Mouse (Mus musculus) testis, postnatal 14 days (tissue): ENCODE measurements around the gene Adam21.
"Not testable (repeated sequence)": the region's sequence is repeated elsewhere in the genome, so short reads cannot be mapped to it uniquely, and the experiment has no call there.

ENCODE experiments used
- DNase-seq: peaks from one replicate; pipeline ENCODE4 v3.0.0; 2021; ENCODE audit warnings: low spot score

Gene Adam21

DNA sequence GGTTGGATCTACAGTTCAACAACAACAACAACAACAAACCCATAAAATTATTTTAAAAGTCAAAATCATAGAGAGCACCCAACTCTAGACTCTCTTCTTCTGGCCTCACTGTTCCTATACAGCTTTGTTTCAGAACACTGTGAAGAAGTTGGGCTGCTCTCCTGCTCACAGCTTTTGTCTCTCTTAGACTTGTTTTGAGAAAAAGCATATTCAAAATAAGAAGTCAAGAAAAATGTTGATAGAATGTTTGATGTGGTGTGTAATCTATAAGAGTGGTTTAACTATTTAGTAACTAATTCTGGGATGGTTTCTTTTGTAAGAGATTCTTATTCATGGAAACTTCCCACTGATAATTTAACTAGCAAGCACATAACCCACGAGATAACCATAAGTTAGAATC, at the start of gene Adam21:
Adam21 (minus strand) TSS at position 101 of the 400 bp plus-strand sequence.
- DNase-seq: no peak

DNA sequence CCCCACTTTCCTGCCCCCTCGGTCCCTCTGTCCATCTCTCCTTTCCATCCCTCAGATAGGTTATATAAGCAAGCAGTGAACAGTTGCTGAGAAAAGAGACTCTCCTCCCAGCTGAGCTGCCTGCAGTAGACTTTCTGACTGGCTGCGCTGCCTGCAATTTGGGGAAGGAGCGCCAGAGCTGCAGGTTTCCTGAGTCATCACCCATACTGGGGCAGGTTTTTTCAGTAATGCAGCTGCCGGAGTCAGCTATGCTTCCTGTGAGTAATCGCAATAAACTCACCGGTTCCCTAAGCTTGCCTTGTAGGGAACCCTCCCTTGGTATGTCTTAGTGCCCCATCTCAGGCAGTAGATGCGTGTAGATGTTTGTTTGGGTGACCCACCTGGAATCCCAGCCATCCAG, 48.7 kb upstream of the Adam21 start:
- no peak for DNase-seq

- no peak for DNase-seq
Measured at GRCm38 (mm10) chr12:81615807-81616206, 47.5 kb upstream of the Adam21 start.

GRCm38 (mm10) chr12:81609445-81609844, 41.2 kb upstream of the Adam21 start:
- no peak for DNase-seq

GRCm38 (mm10) chr12:81604995-81605784, 36.9 kb upstream of the Adam21 start:
- DNase-seq: no peak

- no peak for DNase-seq
Measured at GRCm38 (mm10) chr12:81596547-81597262, 28.4 kb upstream of the Adam21 start.

- peak; percentile 94 for DNase-seq
Measured at GRCm38 (mm10) chr12:81594902-81595671, 26.8 kb upstream of the Adam21 start, which contains the start of gene Med6. Med6 (minus strand) TSS chr12:81595008.

- no peak for DNase-seq
Measured at GRCm38 (mm10) chr12:81567931-81568330, 343 bp downstream of the Adam21 start.

DNA sequence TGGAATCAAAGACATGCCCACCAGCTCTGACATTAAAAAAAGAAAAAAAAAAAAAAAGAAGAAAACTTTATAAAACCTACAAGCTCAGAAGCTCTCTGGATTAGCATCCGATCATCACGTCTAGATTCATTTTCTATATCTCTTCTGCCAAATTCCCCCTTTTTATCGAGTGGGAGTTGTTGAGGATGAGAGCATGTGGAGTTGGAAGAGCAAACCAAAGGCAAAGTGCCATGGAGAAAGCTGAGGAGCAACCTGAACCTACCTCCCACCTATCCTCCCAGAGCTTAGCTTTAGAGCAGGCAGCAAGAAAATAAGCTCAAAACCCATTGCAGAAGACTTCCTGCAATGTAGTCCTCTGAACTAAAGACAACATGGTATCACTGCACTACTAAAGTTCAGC, 4.1 kb downstream of the Adam21 start:
- DNase-seq: no peak

DNA sequence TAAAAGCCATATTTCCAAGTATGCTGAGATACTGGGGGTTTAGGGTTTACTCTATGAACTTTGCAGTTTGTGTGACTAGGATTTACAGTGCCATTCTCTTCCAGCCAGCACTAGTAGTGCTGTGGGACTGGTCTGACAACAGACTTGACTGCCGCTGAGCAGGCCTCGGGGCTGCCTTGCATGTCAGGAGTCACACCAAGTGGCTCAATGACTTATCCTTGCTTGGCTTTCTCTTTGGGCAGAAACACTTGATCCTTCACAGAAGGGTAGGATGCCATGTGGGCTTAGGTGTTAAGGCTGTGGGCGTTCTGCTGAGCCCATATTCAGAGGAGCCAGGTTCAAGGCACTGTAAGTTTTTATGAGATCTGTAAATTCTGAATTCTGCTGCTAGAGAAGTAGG, 19.0 kb downstream of the Adam21 start:
- no peak for DNase-seq

DNA sequence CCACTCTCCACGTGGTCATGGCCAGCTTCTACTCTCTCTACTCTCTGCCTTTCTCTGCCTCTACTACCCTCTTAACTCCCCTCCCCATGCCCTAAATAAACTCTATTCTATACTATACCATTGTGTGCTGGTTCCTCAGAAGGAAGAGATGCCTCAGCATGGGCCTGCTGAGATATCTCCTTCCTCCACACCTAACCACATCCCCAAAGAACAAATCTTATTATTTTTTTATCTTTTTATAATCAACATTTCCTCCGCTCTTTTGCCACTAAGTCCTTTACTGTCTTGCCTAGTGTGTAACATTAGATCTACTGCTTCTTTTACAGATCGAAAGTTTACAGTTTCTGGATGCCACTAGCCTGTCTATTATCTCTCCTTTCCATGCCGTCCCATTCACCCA, 21.1 kb downstream of the Adam21 start:
- DNase-seq: no peak

DNA sequence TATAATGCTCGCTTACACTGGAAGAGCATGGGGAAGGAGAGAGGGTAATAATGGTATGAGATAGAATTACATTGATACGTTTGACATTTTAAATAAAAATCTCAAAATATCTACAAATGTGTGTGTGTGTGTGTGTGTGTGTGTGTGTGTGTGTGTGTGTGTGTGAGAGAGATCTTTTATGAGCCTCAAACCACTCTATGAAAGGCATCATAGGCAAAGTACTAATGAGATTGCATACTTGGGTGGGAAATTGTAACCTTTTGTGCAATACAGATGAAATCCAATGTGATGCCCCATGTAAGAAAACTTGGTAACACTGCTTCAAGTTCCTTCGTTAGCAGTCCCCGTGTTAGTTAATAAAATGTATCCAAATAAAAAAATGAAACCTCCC, 35.2 kb downstream of the Adam21 start:
- no peak for DNase-seq

GRCm38 (mm10) chr12:81532316-81533028, 35.8 kb downstream of the Adam21 start, which contains the start of the genes Gm20498 and Synj2bp:
Gm20498 (minus strand) TSS chr12:81532905.
Synj2bp (minus strand) TSS chr12:81532911.
- DNase-seq: peak; percentile 86

- DNase-seq: not testable (repeated sequence)
Measured at GRCm38 (mm10) chr12:81530587-81530986, 37.7 kb downstream of the Adam21 start.
